Mouse (Mus musculus): ENCODE measurements around the gene Aff3. TPM values are rescaled to one million over a fixed set of nuclear protein-coding genes. Genes with fewer than 3 reads are reported as not detected.

Aff3 gene
- total and polyA plus RNA-seq, 2 experiments from 2014 or later, result 23.1 to 55.6 TPM

- no peak; the same call in 1 of the 2 replicates for ATAC-seq
- Histone ChIP-seq H3K9ac (replicated peaks; ENCODE audit: low read length) (no peak overlapping the region), H3K9me3 (ENCODE audit: low read length) (no peaks in the 10 kb centered on the region), H3K4me2 (ENCODE audit: low read depth, low read length) (no peak overlapping the region), H3K27ac (no peak overlapping the region), H3K36me3 (ENCODE audit: insufficient read depth, low read length) (no peaks in the 10 kb centered on the region), H3K4me3 (ENCODE audit: low read length) (no peak overlapping the region), H3K27me3 (ENCODE audit: insufficient read depth, low read length) (no peaks in the 10 kb centered on the region), H3K4me1 (ENCODE audit: insufficient read depth, low read length) (0 out of 2 replicates have a peak, but pooled peaks cover 7% of the 10 kb centered on the region)
- DNase-seq (ENCODE audit: low spot score), result no peak
- WGBS, result 16% methylated on average over 16 of the region's 16 CpGs
- TF ChIP-seq CTCF (IDR thresholded peaks at IDR 0.05; ENCODE audit: low read depth), result no peak
Measured at GRCm38 (mm10) chr1:38384457-38385121, 280.2 kb downstream of the Aff3 start.

- H3K27ac ChIP-seq, result no peak overlapping the region
- no peak overlapping the region for H3K4me3 ChIP-seq (ENCODE audit: low read length)
- no peak overlapping the region for H3K9ac ChIP-seq (replicated peaks; ENCODE audit: low read length)
- WGBS, result 82% methylated on average over 7 of the region's 7 CpGs
- DNase-seq (ENCODE audit: low spot score), result no peak
- no peak overlapping the region for H3K4me2 ChIP-seq (ENCODE audit: low read depth, low read length)
- H3K36me3 ChIP-seq (ENCODE audit: insufficient read depth, low read length), result no peaks in the 10 kb centered on the region
- 0 out of 2 replicates have a peak, but pooled peaks cover 7% of the 10 kb centered on the region for H3K4me1 ChIP-seq (ENCODE audit: insufficient read depth, low read length)
- ATAC-seq, result no peak
- H3K27me3 ChIP-seq (ENCODE audit: insufficient read depth, low read length), result no peaks in the 10 kb centered on the region
- no peaks in the 10 kb centered on the region for H3K9me3 ChIP-seq (ENCODE audit: low read length)
- no peak for TF ChIP-seq CTCF (IDR thresholded peaks at IDR 0.05; ENCODE audit: low read depth)
Measured at GRCm38 (mm10) chr1:38384010-38384409, 280.7 kb downstream of the Aff3 start.

- 74% methylated on average over 4 of the region's 4 CpGs for WGBS
- Histone ChIP-seq H3K4me1 (ENCODE audit: insufficient read depth, low read length) (0 out of 2 replicates have a peak, but pooled peaks cover 7% of the 10 kb centered on the region), H3K27me3 (ENCODE audit: insufficient read depth, low read length) (no peaks in the 10 kb centered on the region), H3K9me3 (ENCODE audit: low read length) (no peaks in the 10 kb centered on the region), H3K27ac (no peak overlapping the region), H3K4me3 (ENCODE audit: low read length) (no peak overlapping the region), H3K4me2 (ENCODE audit: low read depth, low read length) (no peak overlapping the region), H3K9ac (replicated peaks; ENCODE audit: low read length) (no peak overlapping the region), H3K36me3 (ENCODE audit: insufficient read depth, low read length) (no peaks in the 10 kb centered on the region)
- DNase-seq (ENCODE audit: low spot score) (no peak), ATAC-seq (no peak)
- TF ChIP-seq CTCF (IDR thresholded peaks at IDR 0.05; ENCODE audit: low read depth), result no peak
Measured at GRCm38 (mm10) chr1:38382683-38383082, 282.1 kb downstream of the Aff3 start.

- Histone ChIP-seq H3K9ac (replicated peaks; ENCODE audit: low read length) (no peak overlapping the region), H3K27me3 (ENCODE audit: insufficient read depth, low read length) (no peaks in the 10 kb centered on the region), H3K9me3 (ENCODE audit: low read length) (no peaks in the 10 kb centered on the region), H3K36me3 (ENCODE audit: insufficient read depth, low read length) (no peaks in the 10 kb centered on the region), H3K27ac (no peak overlapping the region), H3K4me2 (ENCODE audit: low read depth, low read length) (no peak overlapping the region), H3K4me1 (ENCODE audit: insufficient read depth, low read length) (no peaks in the 10 kb centered on the region), H3K4me3 (ENCODE audit: low read length) (no peak overlapping the region)
- TF ChIP-seq CTCF (IDR thresholded peaks at IDR 0.05; ENCODE audit: low read depth), result no peak
- ATAC-seq (no peak), DNase-seq (ENCODE audit: low spot score) (no peak)
- WGBS, result 76% methylated on average over 3 of the region's 3 CpGs
Measured at GRCm38 (mm10) chr1:38377930-38378329, 286.8 kb downstream of the Aff3 start.

GRCm38 (mm10) chr1:38369166-38369565, 295.6 kb downstream of the Aff3 start:
- H3K27me3 ChIP-seq (ENCODE audit: insufficient read depth, low read length), result no peaks in the 10 kb centered on the region
- ATAC-seq (no peak), DNase-seq (ENCODE audit: low spot score) (no peak)
- peaks cover 8% of the 10 kb centered on the region; the same call in 1 of the 2 replicates for H3K4me1 ChIP-seq (ENCODE audit: insufficient read depth, low read length)
- H3K9me3 ChIP-seq (ENCODE audit: low read length), result no peaks in the 10 kb centered on the region
- H3K4me2 ChIP-seq (ENCODE audit: low read depth, low read length), result no peak overlapping the region
- WGBS, result 61% methylated on average over 8 of the region's 8 CpGs
- H3K36me3 ChIP-seq (ENCODE audit: insufficient read depth, low read length), result no peaks in the 10 kb centered on the region
- no peak for TF ChIP-seq CTCF (IDR thresholded peaks at IDR 0.05; ENCODE audit: low read depth)
- H3K27ac ChIP-seq, result no peak overlapping the region
- H3K9ac ChIP-seq (replicated peaks; ENCODE audit: low read length), result no peak overlapping the region
- H3K4me3 ChIP-seq (ENCODE audit: low read length), result no peak overlapping the region

- DNase-seq (ENCODE audit: low spot score) (no peak), ATAC-seq (no peak)
- Histone ChIP-seq H3K27ac (no peak overlapping the region), H3K27me3 (ENCODE audit: insufficient read depth, low read length) (no peaks in the 10 kb centered on the region), H3K9ac (replicated peaks; ENCODE audit: low read length) (no peak overlapping the region), H3K9me3 (ENCODE audit: low read length) (no peaks in the 10 kb centered on the region), H3K36me3 (ENCODE audit: insufficient read depth, low read length) (no peaks in the 10 kb centered on the region), H3K4me3 (ENCODE audit: low read length) (no peak overlapping the region), H3K4me1 (ENCODE audit: insufficient read depth, low read length) (peaks cover 8% of the 10 kb centered on the region; the same call in 1 of the 2 replicates), H3K4me2 (ENCODE audit: low read depth, low read length) (no peak overlapping the region)
- TF ChIP-seq CTCF (IDR thresholded peaks at IDR 0.05; ENCODE audit: low read depth), result no peak
- 75% methylated on average over 6 of the region's 6 CpGs for WGBS
Measured at GRCm38 (mm10) chr1:38368081-38368689, 296.6 kb downstream of the Aff3 start.

Data from hindbrain, postnatal 0 days (tissue).